Mouse (Mus musculus) cerebellum, adult 11 months (tissue): ENCODE results near the gene Lyg1.
"Not testable (repeated sequence)": the region's sequence is repeated elsewhere in the genome, so short reads cannot be mapped to it uniquely, and the experiment has no call there.

Experiments used
- DNase-seq: peaks from one replicate; pipeline ENCODE4 v3.0.0; 2022

Lyg1 gene

DNA sequence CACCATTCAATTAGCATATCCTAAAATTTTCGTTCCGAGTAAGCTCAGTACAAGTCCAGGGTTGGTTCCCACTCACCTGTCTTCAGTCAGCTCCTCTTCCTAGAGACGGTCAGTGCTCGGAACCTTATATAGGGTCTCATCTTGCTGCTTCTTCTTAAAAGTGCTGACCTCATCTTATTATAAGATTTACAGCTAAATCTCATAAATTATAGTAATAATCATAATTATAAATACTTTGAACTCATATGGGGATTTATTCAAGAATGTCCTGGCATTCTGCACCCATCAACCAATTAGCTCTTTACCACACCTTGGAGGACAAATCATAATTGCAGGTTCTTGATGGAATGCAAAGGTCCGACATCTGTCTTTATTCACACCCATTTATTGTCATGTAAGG lies at the start of gene Lyg1:
Lyg1 (minus strand) TSS at position 101 of the 400 bp plus-strand sequence.
- no peak for DNase-seq

DNA sequence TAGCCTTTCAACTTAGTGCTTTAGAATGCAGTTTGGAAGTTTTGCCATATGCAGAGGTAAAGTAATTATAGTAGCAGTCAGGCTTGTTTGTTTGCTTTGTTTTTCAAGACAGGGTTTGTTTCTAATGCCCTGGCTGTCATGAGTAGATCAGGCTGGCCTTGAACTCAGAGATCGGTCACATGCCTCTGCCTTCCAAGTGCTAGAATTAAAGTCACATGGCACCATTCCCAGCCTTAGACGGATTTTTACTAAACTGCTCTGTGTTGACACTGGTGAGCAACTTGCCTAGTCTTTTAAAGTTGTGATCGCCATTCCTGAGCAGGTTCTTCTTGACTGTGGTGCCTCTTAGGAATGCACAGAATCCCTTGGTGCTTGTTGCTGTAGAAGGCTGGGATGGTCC lies 49.2 kb upstream of the Lyg1 start:
- DNase-seq = no peak

DNA sequence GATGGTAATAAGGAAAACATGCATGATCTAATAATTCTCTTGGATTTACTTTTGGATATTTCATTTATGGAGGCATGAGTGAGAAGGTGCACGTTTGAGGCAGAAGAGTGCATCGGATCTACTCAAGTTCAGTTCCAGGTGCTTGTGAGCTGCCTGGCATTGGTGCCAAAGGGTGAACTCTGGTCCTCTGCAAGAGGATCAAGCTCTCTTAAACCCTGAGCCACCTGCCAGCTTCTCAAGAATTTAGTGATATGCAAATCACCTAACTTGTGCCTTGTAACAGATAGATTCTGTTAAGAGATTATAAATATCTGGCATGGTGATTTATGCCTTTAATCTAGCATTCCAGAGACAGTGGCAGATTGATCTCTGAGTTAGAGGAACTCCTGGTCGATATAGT lies 45.5 kb upstream of the Lyg1 start:
- DNase-seq = no peak

DNA sequence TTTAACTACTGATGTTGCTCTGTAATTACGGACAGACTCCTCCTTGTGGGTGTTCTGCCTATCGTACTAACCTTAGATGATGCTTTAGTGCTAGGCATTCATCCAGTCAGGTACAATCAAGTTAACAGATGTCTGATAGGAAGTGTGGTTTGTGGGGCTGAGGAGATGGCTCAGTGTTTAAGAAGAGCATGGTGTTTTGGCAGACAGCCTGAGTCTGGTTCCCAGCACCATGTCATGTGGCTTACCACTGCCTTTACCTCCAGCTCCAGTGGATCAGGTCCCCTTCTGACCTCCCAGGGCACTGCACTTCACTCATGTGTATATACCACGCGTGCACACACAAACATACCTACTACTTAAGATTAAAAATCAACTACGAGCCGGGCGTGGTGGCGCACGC lies 44.4 kb upstream of the Lyg1 start:
- no peak for DNase-seq

DNA sequence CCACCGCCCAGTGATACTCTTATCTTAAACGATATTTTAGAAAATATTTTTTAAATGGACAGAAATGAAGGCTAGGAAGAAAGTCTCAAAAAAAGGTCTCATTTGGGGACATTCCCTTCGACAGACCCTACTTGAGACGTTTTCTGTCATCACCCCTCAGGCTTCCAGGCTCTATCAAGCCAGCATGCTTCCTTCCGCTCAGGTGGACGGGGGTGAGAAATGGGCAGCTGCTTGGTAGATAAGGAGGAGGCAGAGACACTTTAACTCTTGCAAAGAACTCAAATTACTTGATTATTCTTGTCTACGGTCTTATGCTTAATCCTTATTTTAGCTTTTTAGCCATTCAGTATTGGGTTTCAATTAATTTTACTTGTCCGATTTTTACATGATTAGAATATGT lies 43.3 kb upstream of the Lyg1 start:
- no peak for DNase-seq

DNA sequence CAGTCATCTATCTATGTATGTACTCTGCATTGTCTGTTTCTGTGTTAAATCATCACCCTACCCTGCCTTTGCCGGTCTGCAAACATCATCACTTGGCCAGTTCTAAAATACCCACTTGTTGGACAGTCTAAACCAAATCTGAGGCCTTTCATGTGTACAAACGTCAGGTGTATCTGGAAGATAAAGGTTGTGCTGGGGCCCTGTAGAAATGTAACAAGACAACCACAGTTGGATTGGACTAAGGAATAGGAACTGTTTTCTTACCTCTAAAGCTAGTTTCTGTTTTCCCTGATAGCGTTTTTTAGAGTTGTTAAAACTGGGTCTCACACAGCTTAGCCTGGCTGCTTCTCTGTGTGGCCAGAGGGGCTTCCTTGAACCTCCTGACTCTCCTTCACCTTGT lies 42.0 kb upstream of the Lyg1 start:
- no peak for DNase-seq

DNA sequence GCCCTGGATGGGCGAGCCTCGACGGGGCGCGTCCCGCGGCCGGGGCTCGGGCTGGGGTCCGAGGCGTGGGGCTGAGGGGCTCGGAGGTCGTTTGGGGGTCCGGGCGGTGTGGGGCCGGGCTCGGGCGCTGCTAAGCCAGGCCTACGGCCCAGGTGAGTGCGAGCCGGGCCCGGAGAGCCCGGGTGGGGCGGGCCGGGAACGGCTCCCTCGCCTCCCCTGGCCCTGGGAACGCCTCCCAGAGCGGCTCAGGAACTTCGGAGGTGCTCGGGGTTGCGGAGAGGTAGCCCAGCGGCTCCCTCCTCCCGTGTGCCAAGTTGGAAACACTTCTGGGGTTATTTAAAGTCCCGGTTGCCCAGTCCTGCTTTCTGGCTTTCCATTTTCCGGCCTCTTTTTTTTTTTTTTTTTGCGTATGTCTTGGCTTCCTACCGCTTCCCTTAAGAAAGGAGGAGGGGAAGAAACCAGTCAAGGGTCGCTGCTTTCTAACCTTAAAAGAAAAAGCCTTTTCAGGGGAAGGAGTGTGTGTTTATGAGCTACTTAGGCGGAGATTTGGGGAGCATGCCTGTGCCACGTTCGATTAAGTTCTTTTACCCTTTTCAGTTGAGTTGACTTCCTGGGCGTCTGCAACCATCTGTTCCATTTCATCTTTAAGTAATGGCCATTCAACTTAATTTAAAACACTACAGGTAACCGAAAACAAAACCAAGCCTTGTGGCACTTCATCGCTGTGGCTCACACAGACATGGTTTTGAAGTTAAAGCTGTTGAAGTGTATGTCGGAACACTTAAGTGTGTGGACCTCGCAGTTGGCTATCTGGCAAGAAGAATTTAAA lies 41.0 kb upstream of the Lyg1 start:
- DNase-seq = no peak

DNA sequence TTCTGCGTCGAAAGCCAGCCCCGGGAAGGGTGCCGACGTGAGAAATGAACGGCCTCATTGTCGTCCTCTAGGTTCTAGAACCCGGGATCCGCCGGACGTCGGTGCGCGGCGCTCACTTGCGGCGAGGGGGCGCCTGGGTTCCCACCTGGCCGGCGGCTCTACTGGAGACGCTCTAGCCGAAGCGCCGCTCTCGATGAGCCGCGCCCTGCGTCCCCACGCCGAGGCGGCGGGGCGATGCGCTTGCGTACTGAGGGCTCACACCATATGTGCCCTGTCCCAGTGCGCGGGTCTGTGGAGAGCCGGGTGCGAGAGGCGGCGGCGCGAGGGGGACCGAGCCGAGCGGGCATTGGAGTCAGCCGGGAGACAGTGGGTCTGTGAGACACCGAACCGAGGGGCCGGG lies 40.3 kb upstream of the Lyg1 start, which contains the start of the genes Txndc9 and Eif5b:
Txndc9 (minus strand) TSS at position 27 of the 400 bp plus-strand sequence.
Eif5b (plus strand) TSS at position 144 of the 400 bp plus-strand sequence.
- DNase-seq = peak; percentile 95

DNA sequence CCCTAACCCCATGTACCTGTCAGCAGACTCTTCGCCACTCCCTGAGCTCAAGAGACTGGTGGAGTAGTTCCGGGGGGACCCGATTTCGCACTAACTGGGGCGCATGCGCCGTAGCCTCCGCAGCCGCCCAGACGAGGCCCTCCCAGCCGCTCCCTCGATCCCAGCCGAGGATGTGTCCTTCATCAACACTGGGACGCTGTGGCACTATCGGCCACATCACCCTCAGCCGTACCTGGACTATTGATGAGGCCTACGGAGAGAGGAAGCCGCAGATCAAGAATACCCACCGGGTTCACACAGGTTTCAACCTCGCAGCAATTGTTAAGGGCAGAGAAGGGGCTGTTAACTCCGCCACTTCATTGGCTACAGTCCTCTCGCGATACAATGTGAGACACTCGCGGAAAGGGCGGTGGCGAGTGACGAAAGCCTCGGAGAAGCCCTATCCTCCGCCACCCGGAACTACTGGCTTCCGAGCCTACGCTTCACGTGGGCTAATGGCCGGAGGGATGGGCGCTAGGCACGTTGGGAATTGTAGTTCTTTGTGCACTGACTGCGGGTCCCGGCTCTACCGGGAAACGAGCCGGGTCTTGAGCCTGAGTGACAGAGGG lies 39.4 kb upstream of the Lyg1 start:
- peak; percentile 96 for DNase-seq

DNA sequence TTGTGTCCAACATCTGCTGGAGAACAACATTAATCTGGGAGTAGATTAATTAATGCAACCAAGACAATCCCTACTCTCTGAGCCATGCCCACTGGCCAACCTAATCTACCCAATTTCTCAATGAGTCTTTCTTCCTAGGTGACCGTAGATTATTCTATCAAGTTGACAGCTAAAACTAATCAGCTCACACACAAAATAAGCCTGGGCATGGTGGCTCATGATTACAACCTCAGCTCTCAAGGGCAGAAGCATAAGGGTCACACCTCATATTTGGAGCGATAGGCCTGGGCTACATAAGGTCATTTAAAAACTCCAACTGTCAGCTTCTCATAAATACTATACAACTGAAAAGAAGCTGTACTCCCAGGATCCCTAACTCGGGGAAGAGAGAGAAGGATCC lies 38.7 kb upstream of the Lyg1 start:
- DNase-seq = peak; percentile 13

DNA sequence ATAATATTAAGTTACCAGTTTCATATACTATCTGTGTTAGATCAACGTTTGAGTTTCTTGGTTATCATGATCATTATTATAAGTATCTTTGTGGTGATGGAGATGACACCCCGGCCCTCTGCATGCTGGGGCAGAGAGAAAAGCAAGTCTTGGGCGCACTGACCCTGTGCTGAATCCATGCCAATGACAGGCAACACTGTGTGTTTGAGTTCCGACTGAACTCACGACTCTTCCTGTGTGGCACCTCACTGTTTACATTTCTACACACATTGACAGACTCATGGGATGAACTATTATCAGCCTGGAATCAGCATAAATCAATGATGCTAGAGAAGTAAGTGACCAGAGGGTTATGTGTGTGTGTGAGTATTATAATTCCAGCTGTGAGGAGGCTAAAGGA lies 30.3 kb upstream of the Lyg1 start:
- no peak for DNase-seq

DNA sequence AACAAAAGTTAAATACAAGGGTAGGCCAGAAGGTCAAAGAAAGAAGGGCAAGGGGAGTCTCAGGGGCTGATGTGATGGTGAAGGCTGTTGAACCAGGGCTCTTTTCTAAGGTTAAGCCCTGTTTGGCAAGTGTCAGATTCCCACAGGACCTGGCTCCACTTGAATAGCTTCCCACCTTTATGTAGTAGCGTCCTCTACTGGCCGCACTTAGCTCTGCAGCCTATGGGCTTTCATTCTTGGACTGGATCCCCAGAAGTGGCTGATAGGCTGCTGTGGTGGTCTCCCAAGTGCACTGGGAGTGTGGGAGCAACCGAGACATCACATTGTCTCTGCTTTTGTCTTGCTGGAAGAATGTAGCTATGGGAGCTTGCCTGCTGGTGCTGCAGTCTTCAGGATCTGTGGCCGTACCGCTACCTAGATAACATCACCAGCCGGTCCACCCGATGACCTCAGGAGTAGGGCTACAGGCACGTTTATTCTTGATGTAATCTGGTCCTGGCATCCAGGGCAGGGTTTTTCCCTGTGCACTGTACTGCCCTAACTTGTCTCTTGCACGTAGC lies 28.3 kb upstream of the Lyg1 start:
- peak; percentile 12 for DNase-seq

DNA sequence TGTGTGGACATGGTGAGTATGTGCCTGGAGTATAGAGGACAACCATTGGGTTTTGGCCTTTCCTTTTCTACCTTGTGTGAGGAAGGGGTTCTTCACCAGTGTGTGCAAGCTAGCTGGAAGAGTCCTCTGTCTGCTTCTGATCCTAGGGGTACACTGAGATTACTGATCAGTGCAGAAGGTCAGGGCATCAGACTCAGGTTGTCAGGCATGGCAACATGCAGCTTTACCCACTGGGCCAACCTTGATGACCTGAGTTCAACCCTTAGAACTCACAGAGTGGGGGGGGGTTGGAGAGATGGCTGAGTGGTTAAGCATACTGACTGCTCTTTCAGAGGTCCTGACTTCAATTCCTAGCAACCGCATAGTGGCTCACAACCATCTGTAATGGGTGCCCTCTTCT lies 26.8 kb upstream of the Lyg1 start:
- no peak for DNase-seq

DNA sequence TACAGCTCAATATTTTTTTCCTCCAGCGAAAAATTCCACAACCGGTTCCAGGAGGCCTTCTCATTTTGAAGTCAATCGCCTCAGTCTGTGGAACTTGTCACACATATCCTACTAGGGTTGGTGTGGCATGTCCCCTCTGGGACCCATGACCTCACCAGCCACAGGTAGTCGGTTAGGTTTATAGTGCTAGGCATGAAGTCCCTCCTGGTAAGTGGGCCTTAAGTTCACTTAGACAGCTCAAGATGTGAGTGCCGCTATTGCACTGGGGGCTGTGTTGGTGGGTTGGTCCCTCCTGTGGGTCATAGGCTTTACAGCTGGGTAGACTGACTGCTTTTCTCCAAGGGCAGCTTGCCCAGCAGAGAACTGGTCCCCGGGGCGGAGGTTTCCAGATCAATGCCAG lies 19.7 kb upstream of the Lyg1 start:
- DNase-seq = no peak

DNA sequence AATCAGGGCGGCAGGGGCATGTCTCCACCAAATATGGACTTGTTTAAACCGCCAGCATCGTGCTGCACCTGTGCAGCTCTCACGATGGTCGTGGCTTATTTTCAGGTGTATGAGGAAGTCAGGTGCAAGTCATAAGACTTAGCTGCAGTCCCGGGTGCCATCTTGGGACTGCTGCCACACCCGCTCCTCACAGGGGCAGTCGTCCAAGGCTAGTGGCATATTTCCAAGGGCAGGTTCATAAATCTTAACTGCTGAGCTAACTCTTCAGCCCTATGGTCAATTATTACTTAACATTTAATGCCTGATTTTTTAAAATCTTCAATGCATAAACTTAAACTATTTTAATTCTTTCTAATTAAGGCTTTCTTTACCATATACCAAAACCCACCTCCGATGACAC lies 19.1 kb upstream of the Lyg1 start:
- not testable (repeated sequence) for DNase-seq

DNA sequence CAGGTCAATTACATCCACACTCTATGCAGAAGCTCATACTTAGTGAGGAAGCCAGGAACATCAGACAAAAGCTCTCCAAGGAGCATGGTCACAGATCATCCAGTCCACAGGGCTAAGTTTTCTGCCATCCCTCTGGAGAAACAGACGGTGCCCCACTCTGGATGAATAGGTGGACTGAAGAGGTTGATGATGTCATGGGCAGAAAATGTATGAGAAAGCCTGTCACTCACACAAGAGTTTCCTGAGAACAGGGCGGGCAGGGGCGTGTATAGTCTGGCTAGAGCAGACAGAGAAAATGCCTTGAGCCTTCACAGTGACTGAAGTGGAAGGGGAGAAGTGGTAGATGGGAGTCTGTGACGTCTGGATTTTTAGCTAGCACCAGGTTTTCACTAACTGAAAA lies 14.0 kb upstream of the Lyg1 start:
- DNase-seq = no peak

DNA sequence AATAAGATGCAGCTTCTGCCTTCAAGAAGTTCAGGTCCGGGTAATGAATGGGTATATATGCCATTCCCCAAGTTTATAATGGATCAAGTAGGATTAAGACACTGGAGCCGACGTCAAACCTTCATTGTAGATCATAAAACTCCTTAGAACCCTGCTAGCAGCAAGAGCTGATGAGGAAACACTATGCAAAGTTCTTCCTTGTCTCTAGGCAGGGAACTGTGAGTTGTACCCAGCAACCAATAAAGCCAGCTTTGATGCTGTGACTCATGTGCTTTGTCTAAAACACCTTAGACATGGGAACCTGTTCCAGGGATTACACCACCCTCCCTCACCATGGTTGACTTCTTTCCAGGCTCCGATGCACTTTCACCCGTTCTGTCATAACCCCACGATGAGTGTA lies 11.2 kb upstream of the Lyg1 start:
- no peak for DNase-seq

DNA sequence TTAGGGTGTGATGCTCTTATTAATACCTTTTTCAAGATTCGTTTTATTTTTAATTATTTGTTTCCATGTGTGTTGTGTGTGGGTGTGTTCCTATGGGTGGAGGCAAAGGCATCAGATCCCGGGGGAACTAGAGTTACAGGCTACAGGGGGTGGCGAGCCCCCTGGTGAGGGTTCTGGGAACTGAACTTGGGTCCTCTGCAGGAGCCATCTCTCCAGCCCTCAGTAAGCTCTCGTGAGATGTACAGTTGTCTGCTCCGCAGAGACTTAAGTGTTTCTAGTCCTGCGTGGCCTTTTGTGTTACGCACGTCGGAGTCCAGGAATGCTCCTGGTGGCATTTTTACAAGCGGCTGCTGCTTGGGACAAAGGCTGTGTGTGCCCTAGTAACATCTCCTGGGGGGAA lies 8.0 kb upstream of the Lyg1 start:
- DNase-seq = no peak

DNA sequence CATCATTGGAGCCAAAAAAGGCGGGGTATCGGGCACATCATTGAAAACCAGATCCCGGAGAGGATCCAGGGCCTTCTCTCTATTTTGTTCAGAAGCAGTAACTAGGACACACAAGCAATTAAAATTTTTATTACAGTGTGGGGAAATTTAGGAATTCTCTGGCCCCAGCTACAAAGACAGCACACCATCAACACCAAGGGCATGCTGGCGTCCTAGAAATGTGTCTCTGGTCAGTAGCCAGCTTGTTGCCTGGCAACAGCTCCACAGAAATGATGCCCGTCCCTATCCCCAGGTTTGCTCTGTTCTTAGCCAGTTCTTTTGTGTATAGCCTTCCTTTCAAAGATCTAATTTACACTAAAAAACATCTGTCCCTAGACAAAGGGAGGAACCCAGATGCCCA lies 1.9 kb upstream of the Lyg1 start:
- peak; percentile 5 for DNase-seq

DNA sequence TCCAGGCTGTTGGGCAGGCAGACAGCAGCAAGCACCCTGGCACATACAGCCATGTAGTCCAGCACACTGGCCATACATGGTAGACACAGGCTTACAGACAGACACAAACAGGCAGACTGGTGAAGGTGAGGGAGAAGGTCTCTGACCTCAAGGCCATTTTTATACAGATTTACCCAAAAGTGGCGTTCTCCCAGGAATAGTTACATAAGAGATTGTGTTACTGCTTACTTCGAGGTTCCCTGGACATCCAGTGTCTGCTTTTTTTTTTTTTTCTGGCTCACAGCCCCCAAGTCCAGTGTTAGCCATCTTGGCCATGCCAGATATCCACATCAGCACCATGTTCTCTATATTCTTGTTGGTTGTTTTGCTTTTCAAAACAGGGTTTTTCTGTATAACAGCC lies 957 bp upstream of the Lyg1 start:
- DNase-seq = no peak

DNA sequence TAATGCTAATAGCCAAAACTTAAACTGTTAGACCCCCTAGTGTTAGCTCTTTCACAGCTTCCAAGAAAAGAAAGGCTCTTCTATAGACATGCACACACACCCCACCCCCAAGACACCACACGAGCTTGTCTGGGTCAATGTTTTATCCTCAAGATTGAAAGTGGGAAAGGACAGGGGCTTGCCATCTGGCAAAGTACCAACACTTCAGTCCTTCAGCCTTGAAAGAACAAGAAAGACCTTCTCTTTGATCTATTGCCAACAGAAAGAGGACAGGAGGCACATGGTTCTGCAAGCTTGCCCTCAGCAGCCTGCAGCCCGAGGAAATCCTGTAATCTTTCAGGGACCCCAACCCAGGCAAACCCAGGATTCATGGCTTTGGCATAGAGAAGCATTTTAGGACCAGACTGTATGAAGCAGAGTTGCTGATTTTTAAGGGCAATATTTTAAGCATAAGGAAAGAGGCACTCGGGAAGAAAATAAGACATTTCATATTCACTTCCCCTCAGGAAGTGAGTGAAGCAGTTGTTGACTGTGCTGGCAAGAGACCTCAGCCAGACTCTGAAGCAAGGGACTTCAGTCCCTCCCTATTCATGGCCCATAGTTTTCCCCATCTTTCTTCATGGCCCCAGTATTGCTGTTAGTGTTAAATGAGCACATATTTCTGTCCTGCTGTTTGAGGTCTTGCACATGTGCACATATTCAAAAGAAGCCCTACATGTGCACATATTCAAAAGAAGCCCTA lies 698 bp downstream of the Lyg1 start:
- DNase-seq = no peak

DNA sequence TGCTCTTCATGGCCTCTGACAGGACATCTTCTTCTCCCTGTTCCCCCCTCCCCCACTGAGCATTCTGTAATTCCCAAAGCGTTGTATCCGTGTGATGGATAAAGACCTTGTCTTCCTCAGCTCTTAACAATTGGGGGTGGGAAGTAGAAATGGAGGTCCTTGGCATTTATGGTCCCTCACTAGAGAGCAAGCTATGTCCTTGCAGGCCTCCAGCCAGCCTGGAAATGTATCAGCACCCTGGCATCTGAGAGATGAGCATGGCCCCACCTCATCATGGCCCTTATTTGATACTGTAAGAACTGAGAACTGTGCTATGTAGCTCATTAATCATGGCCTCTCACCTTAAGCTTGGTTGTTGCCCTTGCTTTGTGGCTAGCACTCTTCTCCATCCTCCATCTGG lies 2.3 kb downstream of the Lyg1 start:
- DNase-seq = no peak

DNA sequence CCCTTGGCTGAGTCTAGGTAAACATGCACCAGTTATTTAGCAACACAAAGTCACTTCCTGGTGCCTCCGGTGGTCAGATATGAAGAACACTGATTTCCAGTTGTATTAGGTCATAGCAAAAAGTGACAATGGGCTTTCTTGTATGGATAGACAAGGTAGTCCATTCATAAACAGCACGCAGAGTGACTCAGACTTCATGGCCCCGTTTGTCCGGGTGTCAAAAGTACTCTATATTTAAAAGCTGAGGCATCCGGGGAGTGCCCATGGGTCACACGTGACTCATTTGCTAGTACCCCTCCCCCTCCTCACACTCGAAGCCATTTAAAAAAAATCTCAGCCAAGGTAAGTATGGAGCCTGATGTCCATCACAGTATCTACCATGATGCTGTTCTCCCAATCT lies 2.8 kb downstream of the Lyg1 start:
- no peak for DNase-seq

DNA sequence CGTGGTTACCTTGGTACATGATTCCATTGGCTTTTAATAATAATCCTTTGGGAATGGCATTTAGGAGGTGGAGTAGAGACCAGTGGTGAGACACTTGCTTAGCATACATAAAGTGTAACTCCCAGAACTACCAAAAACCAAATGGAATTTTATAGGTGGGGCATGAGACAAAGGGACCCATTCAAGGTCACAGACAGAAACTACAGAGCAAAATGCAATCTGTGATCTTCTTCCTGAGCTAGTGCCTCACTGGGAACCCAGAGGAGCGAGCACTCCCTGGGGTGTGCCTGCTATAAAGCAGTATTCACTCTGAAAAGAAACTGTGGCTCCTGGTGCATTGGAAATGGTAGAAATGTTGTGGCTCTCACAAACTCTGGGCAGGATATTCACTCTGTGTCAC lies 8.7 kb downstream of the Lyg1 start:
- no peak for DNase-seq
